Mouse (Mus musculus) embryonic fibroblast, embryonic 13.5 days (primary cell): ENCODE data around the gene Glce.

ENCODE experiments used
- CTCF ChIP-seq: IDR thresholded peaks from 2 replicates; pipeline ENCODE4 v1.5.1; 2011; ENCODE audit warnings: mild to moderate bottlenecking, control low read depth, low read length, moderate library complexity, borderline replicate concordance; ENCODE audit not compliant: insufficient read depth
- POLR2A ChIP-seq: IDR thresholded peaks from 2 replicates; pipeline ENCODE4 v1.6.1; 2011; ENCODE audit warnings: low read depth, mild to moderate bottlenecking, control low read depth, low read length, moderate library complexity

- TF ChIP-seq CTCF (no peak), POLR2A (no peak)
Measured at GRCm38 (mm10) chr9:62130746-62131145, 8.3 kb upstream of the Glce start.
